Mouse (Mus musculus) spleen, postnatal 4 days (tissue): ENCODE data around the gene Hmcn1.

Experiments used
- DNase-seq, 2 experiments: peaks; one replicate each; pipeline ENCODE4 v3.0.0; 2022; ENCODE audit warnings: low spot score in 2 of 2

Gene Hmcn1

GRCm38 (mm10) chr1:150992711-150993161 is 499 bp downstream of the Hmcn1 start:
- DNase-seq: no peak

GRCm38 (mm10) chr1:150991745-150992554 is 1.3 kb downstream of the Hmcn1 start:
- DNase-seq: no peak

DNA sequence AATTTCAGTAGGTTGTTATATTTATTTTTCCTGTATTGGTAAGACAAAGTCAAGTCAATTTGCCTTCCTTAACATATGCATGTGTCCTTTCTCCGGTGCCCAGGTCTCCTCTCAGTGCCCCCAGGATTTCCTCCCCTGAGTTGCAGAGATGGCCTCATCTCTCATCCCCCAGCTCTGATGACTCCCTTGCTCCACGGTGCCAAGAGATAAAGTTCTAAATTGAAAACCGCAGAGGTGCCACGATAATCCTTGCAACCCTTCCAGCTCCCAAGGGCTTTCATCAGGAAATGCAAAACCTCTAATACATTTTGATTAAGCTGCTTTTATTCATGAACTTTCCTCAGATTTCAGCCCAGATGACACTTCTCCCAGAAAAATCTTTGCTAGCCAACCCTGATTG is 8.3 kb downstream of the Hmcn1 start:
- no peak for DNase-seq

- DNase-seq: no peak
Measured at GRCm38 (mm10) chr1:150984092-150984503, 9.1 kb downstream of the Hmcn1 start.

DNA sequence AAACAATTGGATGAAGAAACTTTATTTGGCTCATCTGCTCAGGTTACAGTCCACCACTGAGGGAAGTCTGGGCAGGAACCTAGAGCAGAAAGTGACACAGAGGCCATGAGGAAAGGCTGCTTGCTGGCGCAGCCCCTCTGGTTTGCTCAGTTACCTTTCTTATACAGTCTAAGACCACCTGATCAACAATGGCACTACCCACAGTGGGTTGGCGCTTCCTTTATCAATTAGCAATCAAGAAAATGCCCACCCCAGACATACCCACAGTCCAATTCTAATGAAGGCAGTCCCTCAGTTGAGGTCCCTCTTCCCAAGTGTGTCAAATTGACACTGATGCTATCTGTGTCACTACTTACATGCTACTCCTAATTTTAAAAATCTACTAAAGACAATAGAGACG is 14.6 kb downstream of the Hmcn1 start:
- DNase-seq: no peak

DNA sequence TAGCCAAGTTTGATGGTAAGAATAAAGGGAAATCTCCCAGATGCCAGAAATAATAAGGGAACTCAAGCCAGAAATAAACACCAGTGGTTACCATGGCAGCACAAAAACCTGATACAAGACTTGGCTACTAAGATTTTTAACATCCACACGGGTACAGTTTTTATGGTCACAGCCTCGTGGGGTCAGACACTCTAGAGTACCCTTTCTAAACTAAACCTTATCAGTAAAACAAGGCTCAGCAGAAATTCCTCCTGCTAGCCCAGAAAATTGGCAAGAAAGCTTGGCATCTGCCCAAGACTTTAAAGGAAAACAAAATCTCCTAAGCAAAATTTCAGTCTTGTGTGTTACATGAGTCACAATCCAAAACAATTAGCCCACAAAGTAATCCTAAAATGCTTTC is 17.0 kb downstream of the Hmcn1 start:
- DNase-seq: no peak

GRCm38 (mm10) chr1:150959486-150960074 is 33.7 kb downstream of the Hmcn1 start:
- DNase-seq: no peak

- DNase-seq: no peak
Measured at GRCm38 (mm10) chr1:150951004-150951403, 42.2 kb downstream of the Hmcn1 start.

DNA sequence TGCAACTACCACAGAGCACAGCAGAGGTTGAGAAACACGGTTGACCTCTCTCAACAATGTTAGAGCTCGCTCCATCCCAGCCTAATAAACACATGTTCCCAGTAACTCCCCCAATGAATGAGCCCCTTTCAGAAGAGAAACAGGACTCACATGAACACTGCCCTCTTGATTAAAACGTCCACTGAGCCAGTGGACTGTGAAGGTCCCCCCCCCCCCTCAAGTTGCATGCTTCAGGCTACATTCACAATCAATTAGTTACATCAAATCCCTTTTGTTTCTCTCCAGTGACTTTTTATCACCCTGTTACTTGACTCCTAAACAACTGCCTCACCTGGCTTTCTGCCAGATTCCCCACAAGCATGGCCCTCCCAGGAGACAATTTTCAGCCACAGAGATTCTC is 43.2 kb downstream of the Hmcn1 start:
- no peak for DNase-seq

DNA sequence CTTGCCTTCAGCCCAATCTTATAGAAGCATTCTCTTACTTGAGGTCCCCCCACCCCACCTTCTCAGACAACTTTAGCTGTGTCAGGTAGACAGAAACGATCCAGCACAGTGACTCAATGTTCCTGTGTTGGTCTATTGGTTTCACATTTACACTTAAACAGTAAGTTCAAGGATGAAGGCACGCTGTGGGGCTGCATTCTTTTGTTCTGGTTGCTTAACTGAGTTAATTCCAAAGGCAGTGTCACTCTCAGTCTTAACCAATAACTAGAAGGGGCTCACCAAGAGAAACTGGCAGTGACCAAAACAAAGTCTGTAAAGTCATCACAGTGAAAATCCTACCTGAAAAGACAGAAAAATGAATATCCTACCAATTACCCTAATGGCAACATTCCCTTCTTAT is 44.3 kb downstream of the Hmcn1 start:
- DNase-seq: no peak

- DNase-seq: no peak
Measured at GRCm38 (mm10) chr1:150943601-150944000, 49.6 kb downstream of the Hmcn1 start.

DNA sequence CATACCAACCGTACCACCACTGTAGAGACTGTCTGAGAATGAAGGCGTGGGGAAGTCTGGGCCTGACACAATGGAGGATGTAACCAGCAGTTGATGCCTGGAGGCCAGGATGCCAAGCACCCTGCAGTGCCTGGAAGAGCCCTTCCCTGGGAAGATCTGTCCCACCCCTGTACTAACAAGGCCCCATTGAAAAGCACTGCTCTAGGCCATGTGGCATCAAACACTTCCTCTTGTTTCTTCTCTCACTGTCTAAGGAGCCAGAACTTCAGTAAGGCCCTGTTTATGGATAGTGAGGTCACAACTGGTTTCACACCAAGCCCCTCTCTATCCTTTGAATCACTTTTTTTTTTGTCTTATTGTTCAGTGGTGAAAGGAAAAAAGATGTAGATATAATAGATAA is 51.1 kb downstream of the Hmcn1 start:
- DNase-seq: no peak

DNA sequence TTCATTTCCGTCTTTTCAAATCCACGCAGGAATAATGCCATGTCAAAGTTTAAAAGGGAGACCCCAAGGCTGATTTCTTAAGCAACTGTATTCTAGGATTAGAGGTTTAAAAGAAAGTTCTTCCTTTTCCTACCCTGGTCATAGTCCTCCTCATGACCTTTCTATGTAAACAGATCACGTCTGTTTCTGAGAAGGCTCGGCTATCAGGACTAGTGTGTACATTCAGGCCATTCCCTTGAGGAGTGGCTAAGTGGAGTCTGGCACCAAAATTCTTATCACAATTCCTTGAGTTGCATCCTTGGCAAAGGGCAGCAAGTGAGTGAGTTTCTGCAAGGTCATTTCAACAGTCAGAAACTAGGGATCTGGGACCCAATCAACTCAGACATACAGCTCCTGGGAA is 56.4 kb downstream of the Hmcn1 start:
- no peak for DNase-seq

DNA sequence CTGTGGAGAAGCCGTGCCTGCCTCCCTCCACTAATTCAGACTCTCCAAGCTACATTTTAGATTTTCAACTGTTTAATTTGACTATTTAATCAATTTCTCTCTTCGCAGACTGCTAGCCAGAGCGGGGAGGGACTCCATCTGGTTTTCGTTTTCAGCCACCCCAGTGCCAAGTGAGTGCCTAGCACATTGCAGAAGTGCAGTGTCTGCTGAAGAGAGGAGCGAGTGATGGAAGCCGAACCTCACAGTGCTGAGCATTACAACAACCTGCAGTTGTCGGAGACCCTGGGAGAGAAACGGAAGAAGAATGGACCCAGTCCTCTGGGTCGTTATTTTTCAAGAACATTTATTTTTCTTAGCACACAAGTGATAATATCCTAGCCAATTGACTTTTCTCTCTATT is 59.6 kb downstream of the Hmcn1 start:
- DNase-seq: no peak

- no peak for DNase-seq
Measured at GRCm38 (mm10) chr1:150920860-150921259, 72.4 kb downstream of the Hmcn1 start.

DNA sequence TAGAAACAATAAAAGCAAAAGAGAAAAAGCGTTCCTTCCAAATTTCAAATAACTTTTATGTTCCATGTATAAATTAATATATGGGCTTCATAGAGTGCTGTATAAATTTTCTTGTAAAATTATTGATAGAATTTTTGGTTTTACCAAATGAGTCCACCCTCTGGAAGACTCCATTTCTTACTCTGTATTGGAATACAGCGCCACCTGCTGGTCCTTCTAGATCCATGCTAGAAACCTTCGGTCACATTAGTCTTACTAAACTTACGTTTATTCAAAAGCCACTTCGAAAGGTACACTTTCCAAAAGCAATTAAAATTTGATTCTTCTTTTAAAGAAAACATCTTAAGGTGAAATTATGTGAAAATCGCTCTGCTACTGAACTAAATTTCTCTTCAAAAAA is 73.0 kb downstream of the Hmcn1 start:
- peak in 1 of 2 experiments; percentile 66 for DNase-seq

DNA sequence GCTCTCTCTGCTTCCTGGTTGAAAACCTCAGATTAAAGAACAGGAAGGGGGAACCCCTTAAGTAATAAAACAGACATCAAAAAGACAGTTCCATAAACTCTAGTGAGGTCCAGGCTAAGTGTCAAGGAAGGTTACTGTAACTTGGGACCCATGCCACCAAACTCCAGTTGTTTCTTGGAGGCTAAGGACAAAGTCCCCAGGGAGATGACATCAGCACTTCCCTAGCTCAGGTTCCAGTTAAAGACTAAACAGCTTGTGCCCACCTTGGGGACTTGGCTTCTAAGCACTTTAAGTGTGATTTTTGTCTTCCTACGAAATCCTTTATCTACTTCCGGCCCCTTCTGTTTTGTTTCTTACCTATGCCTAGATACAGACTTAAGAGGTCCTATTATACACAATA is 78.3 kb downstream of the Hmcn1 start:
- no peak for DNase-seq

DNA sequence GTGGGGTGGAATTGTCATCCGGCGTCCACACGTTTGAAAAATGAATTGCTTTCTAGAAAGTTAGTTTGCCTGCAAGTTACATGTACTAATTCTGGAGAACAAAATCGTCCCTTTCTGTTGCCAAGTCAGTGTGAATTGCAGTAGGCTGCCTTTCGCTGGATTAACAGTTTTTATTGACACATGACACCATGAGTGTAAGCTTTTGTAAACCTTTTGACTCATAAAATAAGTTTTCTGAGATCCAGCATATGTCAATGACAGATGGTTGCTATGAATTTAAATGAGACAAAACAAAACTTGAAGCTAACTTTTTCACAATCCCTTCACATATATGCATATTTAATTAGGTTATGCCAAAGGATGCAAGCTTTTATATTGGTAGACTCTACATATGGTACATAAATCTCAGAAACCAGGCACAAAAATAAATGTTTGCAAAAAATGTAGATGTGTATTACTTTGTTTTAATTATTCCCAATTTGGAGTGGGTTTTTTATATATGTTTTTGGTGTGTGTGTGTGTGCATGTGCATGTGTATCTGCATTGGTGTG is 79.6 kb downstream of the Hmcn1 start:
- no peak for DNase-seq

DNA sequence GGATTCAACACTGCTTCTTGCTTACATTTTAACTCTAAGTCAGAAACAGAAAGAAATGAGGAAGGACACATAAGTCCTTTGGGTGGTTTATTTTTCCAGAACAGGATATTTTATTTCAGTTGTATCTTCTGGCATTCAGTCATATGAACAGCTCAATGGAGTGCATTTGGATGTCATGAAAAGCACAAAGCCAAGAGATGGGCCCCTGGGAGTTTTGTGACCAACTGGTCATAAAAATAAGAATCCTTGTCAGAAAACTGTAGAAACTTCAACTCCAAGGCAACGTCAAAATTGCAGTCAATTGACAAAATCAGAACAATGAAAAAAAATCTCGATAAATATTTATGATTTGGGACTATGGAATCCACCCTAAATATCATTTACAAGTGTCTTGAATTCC is 83.6 kb downstream of the Hmcn1 start:
- DNase-seq: no peak

- no peak for DNase-seq
Measured at GRCm38 (mm10) chr1:150893677-150894188, 99.5 kb downstream of the Hmcn1 start.

DNA sequence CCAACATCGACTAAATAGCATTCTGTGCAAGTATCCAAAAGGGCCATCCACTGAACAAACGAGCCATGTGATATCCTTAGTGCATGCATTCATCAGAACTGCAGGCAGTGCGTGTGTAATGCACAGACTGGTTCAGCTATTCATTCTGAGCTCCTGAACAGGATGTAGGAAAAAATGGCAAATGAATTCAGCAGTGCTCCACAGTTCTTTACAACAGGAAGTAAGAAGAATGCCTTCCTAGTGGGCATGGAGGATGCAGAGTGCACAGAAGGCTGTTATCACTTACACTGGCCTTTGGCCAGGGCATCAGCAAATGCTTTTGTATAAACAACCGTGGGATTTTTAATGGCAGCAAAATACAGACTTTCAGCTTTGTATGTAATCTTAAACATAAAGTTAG is 103.2 kb downstream of the Hmcn1 start:
- no peak for DNase-seq

- no peak for DNase-seq
Measured at GRCm38 (mm10) chr1:150886267-150886666, 107.0 kb downstream of the Hmcn1 start.

GRCm38 (mm10) chr1:150878421-150878820 is 114.8 kb downstream of the Hmcn1 start:
- no peak for DNase-seq
